Mouse (Mus musculus): ENCODE results near the gene Olfr70.

DNA sequence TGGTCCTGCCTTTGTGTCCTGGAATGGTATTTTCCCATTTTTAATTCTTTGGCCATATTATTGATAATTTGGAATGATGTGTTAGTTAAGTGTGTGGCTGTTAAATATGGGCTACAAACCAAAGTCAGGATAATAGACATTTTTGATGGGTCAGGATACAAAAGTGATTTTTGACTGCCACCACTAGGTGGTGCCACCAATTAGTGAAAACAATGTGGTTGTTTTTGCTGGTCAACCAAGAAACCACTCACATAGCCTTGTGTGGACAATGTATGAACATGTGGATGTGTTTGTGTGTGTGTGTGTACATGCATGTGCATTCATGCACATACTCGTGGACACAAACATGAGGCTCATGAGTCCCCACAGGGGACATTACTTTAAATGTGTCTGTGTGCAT is 24.2 kb upstream of the Olfr70 start:
- TF ChIP-seq POLR2A (IDR thresholded peaks at IDR 0.05; ENCODE audit: extremely low read depth, insufficient read depth, low read length): no peak
- peak; percentile 42; the same call in 1 of the 2 replicates for TF ChIP-seq CTCF (IDR thresholded peaks at IDR 0.05; ENCODE audit: extremely low read depth, insufficient read depth, low read length)

Data from cortical plate, adult 2 months (tissue).